Mouse (Mus musculus): ENCODE data around the gene Sec63.

DNA sequence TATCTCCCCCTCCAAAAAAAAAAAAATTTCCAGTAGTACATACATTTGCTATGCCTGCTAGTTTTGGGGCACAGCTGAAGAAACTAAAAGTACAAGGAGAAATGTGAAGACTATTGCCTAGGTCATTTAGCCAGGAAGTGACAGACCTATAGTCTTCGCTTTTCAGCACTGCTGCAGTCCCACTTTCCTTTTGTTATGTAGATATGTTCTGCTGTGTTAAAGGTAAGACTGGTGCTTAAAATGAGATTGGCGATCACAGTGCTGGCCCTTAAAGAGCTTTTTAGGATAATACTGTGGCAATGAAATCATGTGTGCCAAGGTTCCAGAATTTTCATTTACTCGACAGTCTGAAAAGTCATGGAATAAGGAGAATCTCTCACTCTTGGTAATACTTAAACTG, 39.6 kb downstream of the Sec63 start:
- TF ChIP-seq POLR2A (IDR thresholded peaks at IDR 0.05; ENCODE audit: insufficient read depth, low read length) = no peak
- TF ChIP-seq CTCF (IDR thresholded peaks at IDR 0.05; ENCODE audit: low read depth, low read length) = no peak

Data from ES-Bruce4 (cell line).